In genomic region chr2:166237554-166238269, GRCm38 (mm10) we compare ENCODE assay signal across 10 mouse cellular contexts.
DNase-seq lines count a peak whose midpoint lies in the region; ATAC-seq lines count a peak whose summit lies in the region.
"Had no signal": no experiment of that assay in that cellular context is flagged by ENCODE, and none has a peak within 500 bp of the region (broad histone marks: within the 10 kb centered on the region; RNA-seq: fewer than 3 reads in every experiment).

No protein-coding gene starts in this region.

- no peaks in the 10 kb centered on the region for H3K36me3 ChIP-seq in hindbrain, embryonic 13.5 days
- no peaks in the 10 kb centered on the region for H3K36me3 ChIP-seq in midbrain, embryonic 13.5 days
- H3K36me3 ChIP-seq: heart, embryonic 12.5 days; limb, embryonic 15.5 days had no signal

- peak; percentile 81 for ATAC-seq in hindbrain, embryonic 13.5 days (ENCODE audit: low FRiP score)
- peak; percentile 73; the same call in 1 of the 2 replicates for ATAC-seq in midbrain, embryonic 13.5 days
- no peak for ATAC-seq in cerebellum, adult (ENCODE audit: insufficient number of reproducible peaks, low FRiP score, low TSS enrichment)

- 0 out of 2 replicates have a peak overlapping the region, but pooled peaks have one; percentile 29 for H3K9ac ChIP-seq in hindbrain, embryonic 13.5 days
- 0 out of 2 replicates have a peak overlapping the region, but pooled peaks have one; percentile 20 for H3K9ac ChIP-seq in midbrain, embryonic 13.5 days (replicated peaks)
- H3K9ac ChIP-seq: heart, embryonic 12.5 days; limb, embryonic 15.5 days had no signal

- peaks cover 18% of the 10 kb centered on the region for H3K4me1 ChIP-seq in hindbrain, embryonic 13.5 days (replicated peaks)
- peaks cover 12% of the 10 kb centered on the region for H3K4me1 ChIP-seq in midbrain, embryonic 13.5 days (replicated peaks)

- no peak overlapping the region for H3K4me3 ChIP-seq in hindbrain, embryonic 13.5 days
- H3K4me3 ChIP-seq in midbrain, embryonic 13.5 days (replicated peaks) = no peak overlapping the region
- H3K4me3 ChIP-seq: heart, embryonic 12.5 days; limb, embryonic 15.5 days had no signal

- H3K4me2 ChIP-seq in hindbrain, embryonic 13.5 days = no peak overlapping the region
- H3K4me2 ChIP-seq in midbrain, embryonic 13.5 days (replicated peaks) = no peak overlapping the region
- H3K4me2 ChIP-seq: heart, embryonic 12.5 days; limb, embryonic 15.5 days had no signal

- H3K27me3 ChIP-seq in hindbrain, embryonic 13.5 days = peaks cover 5% of the 10 kb centered on the region; the same call in 1 of the 2 replicates
- H3K27me3 ChIP-seq in midbrain, embryonic 13.5 days = peaks cover 5% of the 10 kb centered on the region; the same call in 1 of the 2 replicates
- H3K27me3 ChIP-seq: heart, embryonic 12.5 days; limb, embryonic 15.5 days had no signal

- no peaks in the 10 kb centered on the region for H3K9me3 ChIP-seq in hindbrain, embryonic 13.5 days
- peaks cover 11% of the 10 kb centered on the region for H3K9me3 ChIP-seq in midbrain, embryonic 13.5 days
- H3K9me3 ChIP-seq: limb, embryonic 15.5 days had no signal

- peak overlapping the region; percentile 74 for H3K27ac ChIP-seq in hindbrain, embryonic 13.5 days
- peak overlapping the region; percentile 7; the same call in 1 of the 2 replicates for H3K27ac ChIP-seq in midbrain, embryonic 13.5 days
- H3K27ac ChIP-seq: limb, embryonic 15.5 days had no signal

- peak; percentile 38 for DNase-seq in adrenal gland, adult 2 months
- no peak for DNase-seq in adrenal gland, postnatal 4 days (ENCODE audit: low spot score in 2 of 2)
- peak; percentile 67 for DNase-seq in 416B (ENCODE audit: low read depth)
- DNase-seq in layer of hippocampus, postnatal 36 days = no peak
- DNase-seq in frontal cortex, postnatal 14 days (ENCODE audit: low spot score in 2 of 2) = no peak

- 10% methylated on average over 13 of the region's 13 CpGs for WGBS in hindbrain, embryonic 13.5 days
- 47% methylated on average over 13 of the region's 13 CpGs for WGBS in midbrain, embryonic 13.5 days

Comparison
In these comparisons a context has a peak if more than half of its experiments do, and no peak if none do; other contexts are left out.
1. DNase-seq: peak in adrenal gland, adult 2 months (single experiment) and 416B (single experiment); none in adrenal gland, postnatal 4 days (0 of 2), layer of hippocampus, postnatal 36 days (0 of 2) and frontal cortex, postnatal 14 days (0 of 2).